Mouse (Mus musculus) kidney, embryonic 16.5 days (tissue): ENCODE measurements around the gene Klhdc7a. TPM values are rescaled to one million over a fixed set of nuclear protein-coding genes. Genes with fewer than 3 reads are reported as not detected.

Experiments
- ATAC-seq: fragments of 200-750 bp; cut with Nextera tagmentation; 2 replicates; pipeline ENCODE4 v1.8.0; 2017; ENCODE audit warnings: moderate TSS enrichment; ENCODE audit not compliant: low FRiP score, low TSS enrichment
- H3K27ac ChIP-seq: fragments of 300-500 bp; sonication (generic); 2 replicates; pipeline ENCODE4 v1.5.1; 2014; ENCODE audit warnings: low read length
- H3K27me3 ChIP-seq: fragments of 300-500 bp; sonication (generic); 2 replicates; pipeline ENCODE4 v1.6.1; 2014; ENCODE audit warnings: low read length, control low read depth, mixed read lengths; ENCODE audit not compliant: insufficient read depth
- H3K36me3 ChIP-seq: fragments of 300-500 bp; sonication (generic); 2 replicates; pipeline ENCODE4 v1.6.1; 2014; ENCODE audit warnings: low read length, control low read depth, mixed read lengths; ENCODE audit not compliant: insufficient read depth
- H3K4me1 ChIP-seq: fragments of 300-500 bp; sonication (generic); 2 replicates; pipeline ENCODE4 v1.6.1; 2014; ENCODE audit warnings: low read length, control low read depth, mixed read lengths; ENCODE audit not compliant: insufficient read depth
- H3K4me2 ChIP-seq: fragments of 300-500 bp; sonication (generic); replicated peaks from 2 replicates; pipeline ENCODE4 v1.6.1; 2014; ENCODE audit warnings: low read depth, low read length
- H3K4me3 ChIP-seq: fragments of 300-500 bp; sonication (generic); 2 replicates; pipeline ENCODE4 v1.5.1; 2014; ENCODE audit warnings: mild to moderate bottlenecking, low read length
- H3K9ac ChIP-seq: fragments of 300-500 bp; sonication (generic); replicated peaks from 2 replicates; pipeline ENCODE4 v1.6.1; 2014; ENCODE audit warnings: low read length
- H3K9me3 ChIP-seq: fragments of 300-500 bp; sonication (generic); 2 replicates; pipeline ENCODE4 v1.6.1; 2016; ENCODE audit warnings: low read length, control low read depth
- WGBS: fragments of 180-500 bp; shearing (Covaris S2); extraction: QIAGEN DNeasy Blood & Tissue Kit; methylation state at CpG from one replicate; pipeline ENCODE4 v1.1.7; 2014; 5-methylcytosine and 5-hydroxymethylcytosine counted together
- polyA plus RNA-seq: library from polyadenylated mRNA; unstranded; fragments of >200 nt; fragmentation: Nextera tagmentation; extraction: Ambion mirVana; gene quantifications from 2 replicates; pipeline ENCODE4 v1.2.1, GENCODE M21; 2015

Klhdc7a gene
- polyA plus RNA-seq = 8.7 and 9.1 TPM in 2 replicates

DNA sequence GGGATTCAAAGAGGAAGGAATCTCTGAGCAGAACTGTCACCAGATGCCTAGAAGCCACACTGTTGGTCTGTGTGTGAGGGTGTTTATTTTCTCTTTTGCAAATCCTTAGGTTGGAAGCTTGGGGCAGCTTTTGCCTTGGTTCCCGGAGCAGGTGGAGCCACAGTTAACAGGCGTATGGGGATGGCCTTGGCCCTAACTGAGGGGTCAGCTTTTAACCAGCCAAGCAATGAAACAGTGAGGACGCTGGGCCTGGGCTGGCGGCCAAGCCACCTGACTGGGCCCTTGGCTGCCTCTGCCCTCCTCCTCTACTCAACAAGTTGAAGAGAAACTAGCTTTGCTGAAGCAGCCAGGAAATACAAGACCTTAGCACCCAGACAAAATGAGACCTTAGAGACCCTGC lies at the start of gene Klhdc7a:
TSS of gene Klhdc7a (minus strand) at position 105 of the 400 bp plus-strand sequence.
- Histone ChIP-seq H3K4me1 (peaks cover 24% of the 10 kb centered on the region), H3K4me2 (peak within 1 kb of the TSS; percentile 52), H3K9ac (peak within 1 kb of the TSS; percentile 55), H3K36me3 (0 out of 2 replicates have a peak, but pooled peaks cover 2% of the 10 kb centered on the region), H3K4me3 (peak within 1 kb of the TSS; percentile 44), H3K27me3 (no peaks in the 10 kb centered on the region), H3K27ac (peak within 1 kb of the TSS; percentile 97), H3K9me3 (no peaks in the 10 kb centered on the region)
- ATAC-seq = peak; percentile 90
- WGBS = 16% methylated on average over 4 of the region's 4 CpGs

- Histone ChIP-seq H3K4me3 (no peak overlapping the region), H3K4me2 (no peak overlapping the region), H3K36me3 (no peaks in the 10 kb centered on the region), H3K27me3 (peaks cover 2% of the 10 kb centered on the region; the same call in 1 of the 2 replicates), H3K27ac (no peak overlapping the region), H3K4me1 (no peaks in the 10 kb centered on the region), H3K9me3 (no peaks in the 10 kb centered on the region), H3K9ac (no peak overlapping the region)
- 25% methylated on average over 7 of the region's 7 CpGs for WGBS
- no peak for ATAC-seq
These were observed 48.1 kb upstream of the Klhdc7a start for GRCm38 (mm10) chr4:140015916-140016315.

DNA sequence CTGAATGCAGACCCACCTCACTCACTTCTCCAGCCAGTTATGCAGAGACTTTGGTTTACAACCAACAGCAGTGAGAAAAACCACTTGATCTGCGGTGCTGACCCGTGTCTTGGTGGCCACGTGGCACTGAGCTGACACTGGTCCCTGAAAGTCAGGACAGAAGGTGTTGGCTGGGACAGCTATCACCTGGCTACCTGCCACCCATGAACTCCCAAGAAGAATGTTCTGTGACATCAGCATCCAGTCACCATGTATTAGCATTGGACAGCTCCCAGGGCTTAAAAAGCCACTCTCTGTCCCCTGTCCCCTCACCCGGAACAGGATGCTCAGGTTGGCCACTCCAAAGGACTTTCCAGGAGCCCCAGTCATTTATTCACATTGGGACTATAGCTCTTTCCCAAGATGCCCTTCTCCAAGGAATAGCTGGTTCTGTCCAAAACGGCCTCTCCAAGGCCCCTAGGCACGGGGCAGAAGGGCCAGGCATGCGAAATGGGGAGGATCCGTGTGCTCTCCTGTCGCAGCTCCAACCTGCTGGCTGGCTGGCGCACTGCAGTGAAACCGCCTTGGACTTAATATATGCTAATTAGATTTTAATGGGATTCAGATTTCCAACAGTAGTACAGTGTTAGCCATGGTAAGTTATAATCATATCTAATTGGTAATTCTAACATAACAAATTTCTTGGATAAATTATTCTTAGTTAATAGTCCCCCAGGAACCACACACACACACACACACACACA lies 43.1 kb upstream of the Klhdc7a start:
- Histone ChIP-seq H3K4me1 (no peaks in the 10 kb centered on the region), H3K4me2 (no peak overlapping the region), H3K36me3 (no peaks in the 10 kb centered on the region), H3K4me3 (no peak overlapping the region), H3K27ac (no peak overlapping the region), H3K27me3 (peaks cover 6% of the 10 kb centered on the region; the same call in 1 of the 2 replicates), H3K9ac (no peak overlapping the region), H3K9me3 (no peaks in the 10 kb centered on the region)
- 68% methylated on average over 11 of the region's 11 CpGs for WGBS
- no peak for ATAC-seq

- 12% methylated on average over 5 of the region's 5 CpGs for WGBS
- Histone ChIP-seq H3K27ac (no peak overlapping the region), H3K27me3 (peaks cover 33% of the 10 kb centered on the region; the same call in 1 of the 2 replicates), H3K4me3 (peak overlapping the region; percentile 14), H3K9ac (no peak overlapping the region), H3K4me2 (peak overlapping the region; percentile 47), H3K4me1 (no peaks in the 10 kb centered on the region), H3K36me3 (no peaks in the 10 kb centered on the region), H3K9me3 (no peaks in the 10 kb centered on the region)
- peak; percentile 50; the same call in 1 of the 2 replicates for ATAC-seq
These were observed 37.1 kb upstream of the Klhdc7a start for GRCm38 (mm10) chr4:140004932-140005331.

DNA sequence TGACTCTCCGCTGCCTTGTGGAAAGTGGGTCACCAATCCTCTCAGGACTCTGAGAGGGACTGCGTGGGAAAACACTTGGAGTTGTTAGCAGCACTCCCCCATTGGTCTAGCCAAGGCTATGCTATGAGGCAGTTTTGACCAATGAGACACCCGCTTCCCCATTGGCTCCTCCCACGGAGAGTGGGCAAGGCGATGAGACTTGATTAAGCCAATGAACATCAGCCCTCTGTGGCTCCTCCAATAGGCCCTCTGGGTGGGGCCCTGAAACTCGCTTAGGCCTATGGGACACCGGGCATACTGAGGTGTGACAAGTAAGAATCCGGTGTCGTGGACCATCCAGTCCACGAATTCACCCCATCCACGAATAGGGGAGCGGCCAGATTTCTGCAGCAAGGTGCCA lies 36.3 kb upstream of the Klhdc7a start:
- H3K4me2 ChIP-seq = peak overlapping the region; percentile 47
- WGBS = 14% methylated on average over 12 of the region's 12 CpGs
- H3K9me3 ChIP-seq = no peaks in the 10 kb centered on the region
- peak overlapping the region; percentile 14 for H3K4me3 ChIP-seq
- H3K4me1 ChIP-seq = no peaks in the 10 kb centered on the region
- peaks cover 33% of the 10 kb centered on the region; the same call in 1 of the 2 replicates for H3K27me3 ChIP-seq
- H3K27ac ChIP-seq = no peak overlapping the region
- no peak overlapping the region for H3K9ac ChIP-seq
- no peaks in the 10 kb centered on the region for H3K36me3 ChIP-seq
- peak; percentile 80 for ATAC-seq

GRCm38 (mm10) chr4:140002069-140002468 lies 34.2 kb upstream of the Klhdc7a start:
- 16% methylated on average over 12 of the region's 12 CpGs for WGBS
- no peaks in the 10 kb centered on the region for H3K4me1 ChIP-seq

DNA sequence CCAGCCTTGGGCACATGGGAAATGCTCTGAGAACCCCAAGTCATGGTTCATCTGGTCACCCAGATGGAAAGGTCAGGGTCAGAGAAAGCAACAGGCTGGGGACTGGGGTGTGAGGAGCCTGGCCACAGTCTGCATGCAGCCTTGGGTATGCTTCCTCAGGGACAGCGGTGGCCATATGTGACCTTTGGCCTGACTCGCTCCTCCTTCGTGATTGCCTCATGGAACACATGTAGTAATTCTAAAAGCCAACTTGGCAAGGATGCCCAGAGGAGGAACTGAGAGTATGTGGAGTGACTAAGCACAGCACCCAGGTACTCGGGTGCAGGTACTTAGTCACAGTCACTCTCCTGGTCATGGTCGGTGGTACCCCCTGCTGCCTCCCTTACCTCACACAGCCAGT lies 33.1 kb upstream of the Klhdc7a start:
- Histone ChIP-seq H3K4me1 (no peaks in the 10 kb centered on the region), H3K4me3 (no peak overlapping the region), H3K27me3 (peaks cover 29% of the 10 kb centered on the region; the same call in 1 of the 2 replicates), H3K9me3 (no peaks in the 10 kb centered on the region), H3K27ac (no peak overlapping the region), H3K9ac (no peak overlapping the region), H3K4me2 (no peak overlapping the region), H3K36me3 (no peaks in the 10 kb centered on the region)
- ATAC-seq = no peak
- 75% methylated on average over 5 of the region's 5 CpGs for WGBS

More at GRCm38 (mm10) chr4:140002069-140002468, 34.2 kb upstream of the Klhdc7a start:
- no peak overlapping the region for H3K9ac ChIP-seq
- H3K27ac ChIP-seq = no peak overlapping the region
- H3K4me2 ChIP-seq = no peak overlapping the region
- H3K27me3 ChIP-seq = peaks cover 33% of the 10 kb centered on the region; the same call in 1 of the 2 replicates
- no peaks in the 10 kb centered on the region for H3K9me3 ChIP-seq
- no peaks in the 10 kb centered on the region for H3K36me3 ChIP-seq
- ATAC-seq = no peak
- no peak overlapping the region for H3K4me3 ChIP-seq

DNA sequence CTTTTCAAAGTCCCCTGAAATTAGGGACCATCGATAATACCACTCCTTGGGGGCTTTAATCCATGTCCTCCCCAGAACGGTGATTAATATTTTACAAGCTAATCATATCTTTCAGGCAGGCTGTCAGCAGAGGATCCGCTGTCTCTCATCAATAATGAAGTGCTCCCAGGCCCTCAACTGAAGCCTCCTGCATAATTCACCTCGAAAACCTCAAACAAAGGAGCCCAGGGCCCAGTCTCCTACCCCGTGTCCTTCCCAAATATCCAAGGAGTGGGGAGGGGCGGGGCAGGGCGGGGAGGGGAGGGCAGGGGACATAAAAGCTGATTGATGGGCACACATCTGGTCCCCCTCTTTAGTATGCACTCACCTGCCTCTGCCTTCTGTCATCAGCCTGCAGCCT lies 31.2 kb upstream of the Klhdc7a start:
- Histone ChIP-seq H3K4me2 (no peak overlapping the region), H3K4me1 (no peaks in the 10 kb centered on the region), H3K27ac (no peak overlapping the region), H3K9ac (no peak overlapping the region), H3K9me3 (no peaks in the 10 kb centered on the region), H3K4me3 (no peak overlapping the region), H3K27me3 (peaks cover 25% of the 10 kb centered on the region; the same call in 1 of the 2 replicates), H3K36me3 (no peaks in the 10 kb centered on the region)
- 50% methylated on average over 7 of the region's 7 CpGs for WGBS
- no peak for ATAC-seq

DNA sequence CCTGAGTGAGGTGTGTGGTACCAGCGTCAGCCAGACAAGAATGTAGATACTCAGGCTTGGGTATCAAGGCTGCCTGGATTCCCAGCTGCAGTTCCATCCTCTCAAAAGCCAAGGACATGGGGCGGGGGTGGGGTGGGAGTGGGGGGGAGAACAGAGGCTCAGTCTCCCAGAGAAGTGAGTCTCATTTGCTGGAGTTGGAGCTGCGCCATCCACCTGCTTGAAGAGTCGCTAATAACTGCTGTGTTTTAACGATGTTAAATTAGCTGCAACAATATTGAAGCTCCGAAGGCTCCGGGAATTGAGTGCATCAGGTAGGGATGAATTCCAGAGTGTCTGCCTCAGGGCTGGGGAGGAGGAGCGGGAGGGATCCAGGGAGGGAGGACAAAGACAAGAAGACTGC lies 27.8 kb upstream of the Klhdc7a start:
- Histone ChIP-seq H3K9ac (no peak overlapping the region), H3K27ac (no peak overlapping the region), H3K4me3 (no peak overlapping the region), H3K27me3 (no peaks in the 10 kb centered on the region), H3K4me2 (no peak overlapping the region), H3K36me3 (no peaks in the 10 kb centered on the region), H3K9me3 (no peaks in the 10 kb centered on the region), H3K4me1 (no peaks in the 10 kb centered on the region)
- 46% methylated on average over 8 of the region's 8 CpGs for WGBS
- ATAC-seq = no peak

DNA sequence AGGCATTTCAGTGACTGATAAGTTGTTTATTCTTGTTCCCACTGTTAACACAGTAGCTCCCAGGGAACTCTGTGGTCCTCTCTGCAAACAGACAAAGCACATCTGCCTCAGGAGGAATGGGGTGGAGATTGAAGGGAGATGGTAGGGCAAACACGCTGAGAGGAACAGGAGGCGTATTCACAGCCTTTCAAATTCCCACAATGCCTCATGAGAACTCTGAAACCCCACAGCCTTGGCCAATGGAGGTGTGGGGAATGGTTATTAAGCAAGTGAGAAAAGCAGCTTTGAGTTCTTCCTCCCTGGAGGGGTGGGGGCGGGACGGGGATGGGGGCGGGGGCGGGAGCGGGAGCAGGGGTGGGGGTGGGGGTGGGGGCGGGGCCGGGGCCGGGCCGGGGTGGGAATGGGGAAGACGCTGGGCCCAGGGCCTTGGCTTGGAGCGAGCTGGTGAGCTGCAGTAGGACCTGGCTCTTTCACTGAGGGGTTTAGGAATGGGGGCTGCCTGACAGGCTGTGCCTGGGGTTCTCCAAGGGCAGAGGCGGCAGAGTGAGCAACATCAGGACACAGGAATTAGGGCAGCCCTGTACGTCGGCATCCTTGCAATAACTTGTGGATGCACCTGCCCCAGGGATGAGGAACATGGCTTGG lies 25.4 kb upstream of the Klhdc7a start:
- H3K9me3 ChIP-seq = no peaks in the 10 kb centered on the region
- 15% methylated on average over 13 of the region's 16 CpGs for WGBS
- no peak overlapping the region for H3K4me3 ChIP-seq
- H3K27ac ChIP-seq = no peak overlapping the region
- 0 out of 2 replicates have a peak overlapping the region, but pooled peaks have one; percentile 5 for H3K4me2 ChIP-seq
- no peak overlapping the region for H3K9ac ChIP-seq
- H3K27me3 ChIP-seq = no peaks in the 10 kb centered on the region
- H3K4me1 ChIP-seq = no peaks in the 10 kb centered on the region
- no peak for ATAC-seq
- no peaks in the 10 kb centered on the region for H3K36me3 ChIP-seq
